Mouse (Mus musculus) urinary bladder, postnatal 25 days (tissue): Measurements from ENCODE around the gene Dab2.
A peak's percentile ranks its signal among the peaks of the same experiment; 100 is the strongest.

ENCODE experiments used
- DNase-seq: peaks from one replicate; pipeline ENCODE4 v3.0.0; 2022; ENCODE audit warnings: low spot score

The Dab2 gene

GRCm38 (mm10) chr15:6391886-6392285, 92.3 kb downstream of the Dab2 start:
- DNase-seq = no peak

- no peak for DNase-seq
These were observed 94.0 kb downstream of the Dab2 start for GRCm38 (mm10) chr15:6393624-6394023.

GRCm38 (mm10) chr15:6398211-6398610, 98.6 kb downstream of the Dab2 start:
- no peak for DNase-seq

- no peak for DNase-seq
These were observed 99.3 kb downstream of the Dab2 start for GRCm38 (mm10) chr15:6398881-6399280.

GRCm38 (mm10) chr15:6400115-6400514, 100.5 kb downstream of the Dab2 start:
- no peak for DNase-seq

- DNase-seq = no peak
These were observed 102.8 kb downstream of the Dab2 start for GRCm38 (mm10) chr15:6402433-6402832.

GRCm38 (mm10) chr15:6404172-6404571, 104.6 kb downstream of the Dab2 start:
- DNase-seq = no peak

GRCm38 (mm10) chr15:6406771-6407170, 107.2 kb downstream of the Dab2 start:
- DNase-seq = no peak

- DNase-seq = no peak
These were observed 109.4 kb downstream of the Dab2 start for GRCm38 (mm10) chr15:6409031-6409430.

- DNase-seq = no peak
These were observed 110.6 kb downstream of the Dab2 start for GRCm38 (mm10) chr15:6410161-6410560.

- no peak for DNase-seq
These were observed 111.7 kb downstream of the Dab2 start for GRCm38 (mm10) chr15:6411334-6411733.

- DNase-seq = no peak
These were observed 115.7 kb downstream of the Dab2 start for GRCm38 (mm10) chr15:6415317-6415716.

- DNase-seq = no peak
These were observed 132.2 kb downstream of the Dab2 start for GRCm38 (mm10) chr15:6431777-6432176.

GRCm38 (mm10) chr15:6432411-6432810, 132.8 kb downstream of the Dab2 start:
- DNase-seq = no peak

- DNase-seq = no peak
These were observed 135.7 kb downstream of the Dab2 start for GRCm38 (mm10) chr15:6435281-6435680.

GRCm38 (mm10) chr15:6435773-6436172, 136.2 kb downstream of the Dab2 start:
- DNase-seq = peak; percentile 52

- DNase-seq = no peak
These were observed 139.1 kb downstream of the Dab2 start for GRCm38 (mm10) chr15:6438685-6439084.

- DNase-seq = no peak
These were observed 144.9 kb downstream of the Dab2 start for GRCm38 (mm10) chr15:6444452-6444851.

GRCm38 (mm10) chr15:6445135-6445534, 145.5 kb downstream of the Dab2 start, which contains the start of gene C9:
Gene C9, plus strand, starts transcription at chr15:6445327.
- DNase-seq = no peak

- no peak for DNase-seq
These were observed 146.6 kb downstream of the Dab2 start for GRCm38 (mm10) chr15:6446181-6446580.

- DNase-seq = no peak
These were observed 149.3 kb downstream of the Dab2 start for GRCm38 (mm10) chr15:6448892-6449291.

GRCm38 (mm10) chr15:6454461-6454860, 154.9 kb downstream of the Dab2 start:
- DNase-seq = no peak

GRCm38 (mm10) chr15:6461381-6461780, 161.8 kb downstream of the Dab2 start:
- DNase-seq = no peak

- no peak for DNase-seq
These were observed 163.9 kb downstream of the Dab2 start for GRCm38 (mm10) chr15:6463361-6463923.

GRCm38 (mm10) chr15:6466995-6467394, 167.4 kb downstream of the Dab2 start:
- DNase-seq = no peak
